Mouse (Mus musculus) Muller cell, postnatal 12 days (primary cell): ENCODE measurements around the gene Adcy7.

Experiments
- DNase-seq: peaks from one replicate; pipeline ENCODE4 v3.0.0-alpha.2; 2015; ENCODE audit errors: inconsistent ontology term

Gene Adcy7

GRCm38 (mm10) chr8:88273051-88273430 is 838 bp downstream of the Adcy7 start:
- DNase-seq = no peak

GRCm38 (mm10) chr8:88274090-88274489 is 1.9 kb downstream of the Adcy7 start:
- DNase-seq = no peak

GRCm38 (mm10) chr8:88279220-88279619 is 7.0 kb downstream of the Adcy7 start:
- no peak for DNase-seq

- peak; percentile 44 for DNase-seq
Measured at GRCm38 (mm10) chr8:88279670-88280069, 7.5 kb downstream of the Adcy7 start.

- DNase-seq = peak; percentile 84
Measured at GRCm38 (mm10) chr8:88280904-88281303, 8.7 kb downstream of the Adcy7 start.

- peak; percentile 41 for DNase-seq
Measured at GRCm38 (mm10) chr8:88282684-88283083, 10.5 kb downstream of the Adcy7 start.

- DNase-seq = peak; percentile 49
Measured at GRCm38 (mm10) chr8:88283243-88284115, 11.3 kb downstream of the Adcy7 start.

GRCm38 (mm10) chr8:88284738-88285137 is 12.5 kb downstream of the Adcy7 start:
- DNase-seq = peak; percentile 90

GRCm38 (mm10) chr8:88285469-88286356 is 13.5 kb downstream of the Adcy7 start:
- DNase-seq = no peak

GRCm38 (mm10) chr8:88286421-88286960 is 14.3 kb downstream of the Adcy7 start:
- no peak for DNase-seq

GRCm38 (mm10) chr8:88288622-88289242 is 16.5 kb downstream of the Adcy7 start:
- DNase-seq = no peak

GRCm38 (mm10) chr8:88289901-88290300 is 17.7 kb downstream of the Adcy7 start:
- DNase-seq = no peak

GRCm38 (mm10) chr8:88290326-88291304 is 18.4 kb downstream of the Adcy7 start:
- DNase-seq = no peak

GRCm38 (mm10) chr8:88291305-88291690 is 19.1 kb downstream of the Adcy7 start:
- peak; percentile 52 for DNase-seq

GRCm38 (mm10) chr8:88292926-88293325 is 20.7 kb downstream of the Adcy7 start:
- DNase-seq = no peak

- DNase-seq = no peak
Measured at GRCm38 (mm10) chr8:88293590-88294356, 21.6 kb downstream of the Adcy7 start.

- DNase-seq = no peak
Measured at GRCm38 (mm10) chr8:88294977-88295376, 22.8 kb downstream of the Adcy7 start.

- DNase-seq = peak; percentile 73
Measured at GRCm38 (mm10) chr8:88297976-88298732, 26.0 kb downstream of the Adcy7 start.

- no peak for DNase-seq
Measured at GRCm38 (mm10) chr8:88298733-88299103, 26.5 kb downstream of the Adcy7 start.
